Mouse (Mus musculus) lung, adult 2 months (tissue): Measurements from ENCODE around the gene Suclg1. TPM values are rescaled to one million over a fixed set of nuclear protein-coding genes. Genes with fewer than 3 reads are reported as not detected.

ENCODE experiments used
- DNase-seq: peaks from one replicate; pipeline ENCODE4 v3.0.0; 2022
- H3K4me1 ChIP-seq: fragments of 200-500 bp; 2 replicates; pipeline ENCODE4 v1.6.1; 2011; ENCODE audit warnings: low read length; ENCODE audit not compliant: control insufficient read depth, insufficient read depth
- H3K4me3 ChIP-seq: fragments of 200-500 bp; replicated peaks from 2 replicates; pipeline ENCODE3; 2011; ENCODE audit warnings: low read depth, mild to moderate bottlenecking, control low read depth, low read length; ENCODE audit errors: extremely low read depth
- CTCF ChIP-seq: fragments of 200-500 bp; IDR thresholded peaks from 2 replicates; pipeline ENCODE4 v1.5.1; 2011; ENCODE audit warnings: mild to moderate bottlenecking, low read length, control low read depth; ENCODE audit not compliant: insufficient read depth
- POLR2A ChIP-seq: fragments of 200-500 bp; IDR thresholded peaks from 2 replicates; pipeline ENCODE4 v1.6.1; 2011; ENCODE audit warnings: low read depth, mild to moderate bottlenecking, control low read depth, low read length, borderline replicate concordance; ENCODE audit errors: extremely low read depth
- WGBS: fragments of 180-500 bp; shearing (Covaris S2); methylation state at CpG from one replicate; pipeline ENCODE4 v1.1.7; 2018; 5-methylcytosine and 5-hydroxymethylcytosine counted together
- polyA plus RNA-seq: library from polyadenylated mRNA; depleted of rRNA; stranded (reverse); fragments of >200 nt; gene quantifications from 2 replicates; pipeline ENCODE4 v1.2.3, GENCODE M21; 2012; rRNA removed

Suclg1 gene
- 40.4 and 66.9 TPM in 2 replicates for polyA plus RNA-seq

DNA sequence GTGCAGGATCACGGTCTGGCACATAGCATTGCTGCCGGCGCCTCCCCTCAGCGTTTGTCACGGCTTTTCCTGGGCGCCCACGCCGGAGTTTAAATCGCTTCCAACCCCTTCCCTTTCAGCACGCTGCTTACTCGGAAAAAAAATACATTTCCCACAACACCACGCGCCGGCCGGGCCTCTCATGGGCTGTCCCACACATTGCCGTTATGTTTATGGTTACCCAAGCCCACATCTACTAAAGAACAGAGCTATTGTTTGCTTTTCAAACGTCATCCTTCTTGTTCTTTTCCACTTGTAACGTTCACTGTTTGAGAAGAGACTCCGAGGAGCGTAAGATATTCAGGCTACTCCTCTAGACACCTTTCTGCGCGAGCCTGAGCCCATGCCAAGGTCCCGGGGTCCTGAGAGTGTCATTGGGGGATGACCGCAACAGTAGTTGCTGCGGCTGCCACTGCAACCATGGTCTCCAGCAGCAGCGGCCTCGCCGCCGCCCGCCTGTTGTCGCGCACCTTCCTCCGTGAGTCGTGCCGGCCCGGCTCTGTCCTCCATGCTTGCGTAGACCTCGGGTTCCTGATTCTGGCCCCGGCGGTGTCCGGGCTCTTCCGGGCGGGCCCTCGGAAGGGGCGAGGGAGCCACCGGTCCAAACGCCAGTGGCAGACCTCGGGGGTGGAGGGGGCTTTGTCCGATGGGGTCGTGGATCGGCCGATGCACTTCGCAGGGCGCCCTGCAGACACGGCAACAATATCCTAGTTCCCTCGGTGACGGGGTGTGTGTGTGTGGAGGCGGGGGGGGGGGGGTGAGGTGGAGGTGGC, at the start of gene Suclg1:
Gene Suclg1, plus strand, starts transcription at position 146 of the 812 bp plus-strand sequence.
- DNase-seq, result peak; percentile 82
- TF ChIP-seq POLR2A (peak; percentile 86; the same call in 1 of the 2 replicates), CTCF (no peak)
- under 1% methylated on average over 58 of the region's 58 CpGs for WGBS

GRCm38 (mm10) chr6:73203724-73204123, 44.5 kb upstream of the Suclg1 start:
- DNase-seq, result no peak
- Histone ChIP-seq H3K4me1 (no peaks in the 10 kb centered on the region), H3K4me3 (no peak overlapping the region)
- WGBS, result 69% methylated on average over 2 of the region's 2 CpGs
- TF ChIP-seq POLR2A, result no peak
- no peak for TF ChIP-seq CTCF

More for the DNA sequence above, at the start of gene Suclg1:
- Histone ChIP-seq H3K4me3 (peak within 1 kb of the TSS; percentile 92), H3K4me1 (peaks cover 10% of the 10 kb centered on the region)

GRCm38 (mm10) chr6:73204937-73205336, 43.2 kb upstream of the Suclg1 start:
- Histone ChIP-seq H3K4me3 (no peak overlapping the region), H3K4me1 (no peaks in the 10 kb centered on the region; the same call in 1 of the 2 replicates)
- no peak for DNase-seq
- WGBS, result 66% methylated on average over 4 of the region's 4 CpGs
- TF ChIP-seq CTCF (no peak), POLR2A (no peak)

DNA sequence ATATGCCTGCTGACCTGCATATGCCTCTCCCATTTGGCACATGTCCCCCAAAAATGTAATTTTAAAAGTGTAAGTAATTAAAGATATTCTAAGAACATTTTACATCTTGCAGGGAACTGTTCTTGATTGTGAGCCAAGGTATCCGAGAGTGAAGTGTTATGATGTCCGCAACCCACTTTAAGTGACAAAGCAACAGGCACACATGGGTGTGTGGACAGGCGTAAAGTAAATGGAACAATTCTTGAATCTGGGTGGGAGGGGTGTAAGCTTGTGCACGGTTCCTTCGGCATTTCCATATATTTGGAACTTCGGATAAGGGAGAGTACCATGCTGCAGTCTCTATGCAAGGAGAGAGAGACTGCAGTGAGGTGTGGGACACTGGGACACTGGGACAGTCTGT, 38.6 kb upstream of the Suclg1 start:
- no peak for DNase-seq
- TF ChIP-seq POLR2A (no peak), CTCF (no peak)
- WGBS, result 73% methylated on average over 6 of the region's 6 CpGs
- Histone ChIP-seq H3K4me1 (no peaks in the 10 kb centered on the region; the same call in 1 of the 2 replicates), H3K4me3 (no peak overlapping the region)

- TF ChIP-seq POLR2A (no peak), CTCF (no peak)
- DNase-seq, result no peak
- Histone ChIP-seq H3K4me1 (no peaks in the 10 kb centered on the region; the same call in 1 of the 2 replicates), H3K4me3 (no peak overlapping the region)
- WGBS, result 58% methylated on average over 4 of the region's 4 CpGs
These were observed 37.7 kb upstream of the Suclg1 start for GRCm38 (mm10) chr6:73210445-73210972.

DNA sequence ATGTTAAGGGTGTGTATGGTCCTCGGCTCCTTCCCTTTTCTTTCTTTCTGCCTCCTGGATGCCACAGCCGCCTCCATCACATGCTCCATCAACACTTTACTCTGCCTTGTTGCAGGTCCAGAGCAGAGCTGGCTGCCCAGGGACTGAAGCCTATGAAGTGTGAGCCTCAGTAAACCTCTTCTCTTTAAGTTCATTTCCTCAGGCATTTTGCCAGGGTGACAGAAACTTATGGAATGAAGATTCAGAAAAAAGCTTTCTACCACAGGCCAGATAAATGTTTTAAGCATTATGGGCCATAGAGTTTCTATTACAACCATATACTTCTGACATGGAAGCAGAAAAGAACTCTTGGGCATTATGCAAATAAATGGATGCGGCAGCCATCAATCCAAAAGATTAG, 37.1 kb upstream of the Suclg1 start:
- Histone ChIP-seq H3K4me3 (no peak overlapping the region), H3K4me1 (no peaks in the 10 kb centered on the region; the same call in 1 of the 2 replicates)
- WGBS, result 79% methylated on average over 3 of the region's 3 CpGs
- no peak for TF ChIP-seq POLR2A
- TF ChIP-seq CTCF, result no peak
- DNase-seq, result no peak

DNA sequence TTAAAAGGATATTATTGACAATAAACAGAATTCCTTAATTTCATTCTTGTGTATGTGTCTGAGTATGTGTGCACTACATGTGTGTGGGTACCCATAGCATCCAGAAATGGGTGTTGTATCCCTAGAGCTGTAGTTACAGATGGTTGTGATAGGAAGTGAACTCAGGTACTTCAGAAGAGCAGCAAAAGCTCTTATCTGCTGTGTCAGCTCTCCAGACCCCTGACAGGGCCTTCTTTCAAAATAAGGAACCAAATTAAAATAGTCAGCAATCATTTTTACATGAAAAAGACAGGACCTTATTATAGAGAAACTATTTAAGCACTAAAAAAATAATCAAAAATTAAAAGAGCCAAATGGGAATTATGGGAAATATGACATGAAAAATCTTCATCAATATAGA, 36.6 kb upstream of the Suclg1 start:
- Histone ChIP-seq H3K4me3 (no peak overlapping the region), H3K4me1 (no peaks in the 10 kb centered on the region; the same call in 1 of the 2 replicates)
- TF ChIP-seq POLR2A (no peak), CTCF (no peak)
- no peak for DNase-seq

- Histone ChIP-seq H3K4me1 (peaks cover 3% of the 10 kb centered on the region; the same call in 1 of the 2 replicates), H3K4me3 (peak within 1 kb of the TSS; percentile 26)
- TF ChIP-seq CTCF (no peak), POLR2A (peak; percentile 17; the same call in 1 of the 2 replicates)
- WGBS, result 30% methylated on average over 25 of the region's 25 CpGs
- DNase-seq, result peak; percentile 80
These were observed 26.8 kb upstream of the Suclg1 start, which contains the start of gene Dnah6 for GRCm38 (mm10) chr6:73221189-73221957. TSS of gene Dnah6 (minus strand) at chr6:73221651.

DNA sequence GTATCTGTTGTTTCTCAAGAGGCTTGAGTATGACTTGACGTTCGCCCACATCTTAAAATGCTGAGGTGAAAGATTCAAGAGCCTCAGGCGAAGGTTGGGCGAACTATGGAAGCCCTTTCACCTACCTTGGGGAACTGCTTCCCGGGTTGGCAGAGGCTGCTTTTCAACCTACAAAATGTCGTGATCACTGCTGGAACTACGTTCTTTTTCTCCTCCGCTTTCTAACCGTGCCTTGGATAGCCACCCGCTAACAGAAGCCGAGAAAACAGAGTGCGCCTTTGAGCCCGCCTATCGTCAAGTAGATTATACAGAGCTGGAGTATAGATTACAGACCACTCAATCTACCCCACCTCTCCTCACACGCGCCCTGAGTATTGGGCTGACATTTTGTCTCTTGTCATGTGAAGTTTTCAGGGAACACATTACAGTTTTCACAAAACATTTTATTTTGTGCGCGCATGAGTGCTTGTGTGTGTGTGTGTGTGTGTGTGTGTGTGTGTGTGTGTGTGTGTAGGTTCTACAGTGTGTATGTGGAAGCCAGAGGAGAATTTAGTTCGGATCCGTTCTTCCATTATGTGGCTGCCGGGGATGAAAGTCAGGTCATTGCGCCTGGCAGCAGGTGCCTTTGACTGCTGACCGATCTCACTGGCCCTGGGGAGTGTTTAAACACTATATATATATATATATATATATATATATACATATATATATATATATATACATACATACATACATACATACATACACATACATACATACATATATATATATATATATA, 26.0 kb upstream of the Suclg1 start:
- WGBS, result 23% methylated on average over 23 of the region's 23 CpGs
- TF ChIP-seq CTCF (no peak), POLR2A (no peak)
- Histone ChIP-seq H3K4me1 (peaks cover 3% of the 10 kb centered on the region; the same call in 1 of the 2 replicates), H3K4me3 (peak overlapping the region; percentile 7)
- peak; percentile 53 for DNase-seq
